Mouse (Mus musculus) ES-E14 (cell line): ENCODE data around the gene Slk.

Source experiments
- HCFC1 ChIP-seq: IDR thresholded peaks from 2 replicates; pipeline ENCODE4 v1.6.1; 2012; ENCODE audit warnings: low read length, inconsistent platforms, borderline replicate concordance; ENCODE audit not compliant: insufficient read depth
- MAFK ChIP-seq: IDR thresholded peaks from 2 replicates; pipeline ENCODE4 v1.6.1; 2014; ENCODE audit warnings: mild to moderate bottlenecking, low read depth, low read length, inconsistent platforms; ENCODE audit not compliant: insufficient read depth
- ZC3H11A ChIP-seq: IDR thresholded peaks from 2 replicates; pipeline ENCODE4 v1.6.1; 2012; ENCODE audit warnings: low read depth, mild to moderate bottlenecking, inconsistent platforms, low read length, borderline replicate concordance
- ZNF384 ChIP-seq: IDR thresholded peaks from 2 replicates; pipeline ENCODE4 v1.6.1; 2012; ENCODE audit warnings: low read depth, low read length, inconsistent platforms

DNA sequence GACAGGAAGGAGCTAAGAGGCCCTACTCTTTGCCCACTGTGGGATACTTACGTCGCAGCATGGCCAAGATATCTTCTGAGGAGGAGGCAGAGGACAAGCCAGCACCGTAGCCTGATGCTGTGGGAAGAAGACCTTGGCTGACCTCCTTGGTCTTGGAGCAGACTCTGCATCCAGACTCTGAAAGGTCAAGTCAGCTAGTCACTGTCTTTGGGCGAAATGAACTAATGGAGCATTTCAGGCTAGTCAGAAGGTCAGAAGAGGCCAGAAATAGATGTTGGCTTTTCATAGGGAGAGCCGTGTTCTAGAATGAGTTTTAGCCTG is 71.6 kb downstream of the Slk start:
- TF ChIP-seq MAFK (no peak), ZNF384 (no peak), ZC3H11A (no peak), HCFC1 (no peak)
